Mouse (Mus musculus) lung, adult 2 months (tissue): Measurements from ENCODE around the gene Sema3f.

Source experiments
- CTCF ChIP-seq: fragments of 200-500 bp; IDR thresholded peaks from 2 replicates; pipeline ENCODE4 v1.5.1; 2011; ENCODE audit warnings: mild to moderate bottlenecking, low read length, control low read depth; ENCODE audit not compliant: insufficient read depth
- POLR2A ChIP-seq: fragments of 200-500 bp; IDR thresholded peaks from 2 replicates; pipeline ENCODE4 v1.6.1; 2011; ENCODE audit warnings: low read depth, mild to moderate bottlenecking, control low read depth, low read length, borderline replicate concordance; ENCODE audit errors: extremely low read depth

DNA sequence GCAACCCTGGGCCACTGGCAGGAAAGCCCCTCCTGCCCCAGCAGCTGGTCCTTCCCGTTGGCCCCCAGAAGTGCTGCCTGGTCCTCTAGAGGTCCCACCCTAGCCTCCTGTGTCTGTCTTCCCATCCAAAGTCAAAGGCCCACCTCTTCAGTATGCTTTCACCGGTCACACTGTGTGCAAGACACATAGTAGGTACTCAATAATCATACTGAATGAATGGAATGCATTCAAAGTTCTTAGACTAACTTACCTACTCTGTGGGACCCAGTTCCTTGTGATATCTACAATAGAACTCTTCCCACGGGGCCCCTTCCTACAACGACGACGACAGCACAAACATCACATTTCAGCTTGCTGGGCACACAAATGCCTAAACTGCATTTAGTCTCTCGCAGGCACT lies 45.0 kb downstream of the Sema3f start:
- TF ChIP-seq CTCF (no peak), POLR2A (no peak)
